Mouse (Mus musculus): ENCODE results near the gene Gm21985.

Gene Gm21985

GRCm38 (mm10) chr2:112332051-112332898 lies 66.2 kb downstream of the Gm21985 start:
- no peak for DNase-seq (ENCODE audit: low spot score)

- no peak for DNase-seq (ENCODE audit: low spot score)
Measured at GRCm38 (mm10) chr2:112337211-112337610, 71.1 kb downstream of the Gm21985 start.

GRCm38 (mm10) chr2:112339736-112340135 lies 73.6 kb downstream of the Gm21985 start:
- no peak for DNase-seq (ENCODE audit: low spot score)

GRCm38 (mm10) chr2:112341117-112341516 lies 75.0 kb downstream of the Gm21985 start:
- DNase-seq (ENCODE audit: low spot score): no peak

- DNase-seq (ENCODE audit: low spot score): no peak
Measured at GRCm38 (mm10) chr2:112348246-112348645, 82.1 kb downstream of the Gm21985 start.

- DNase-seq (ENCODE audit: low spot score): no peak
Measured at GRCm38 (mm10) chr2:112353685-112354455, 87.8 kb downstream of the Gm21985 start.

GRCm38 (mm10) chr2:112359611-112360010 lies 93.5 kb downstream of the Gm21985 start:
- DNase-seq (ENCODE audit: low spot score): no peak

- no peak for DNase-seq (ENCODE audit: low spot score)
Measured at GRCm38 (mm10) chr2:112360012-112360780, 94.1 kb downstream of the Gm21985 start.

- no peak for DNase-seq (ENCODE audit: low spot score)
Measured at GRCm38 (mm10) chr2:112360781-112361169, 94.7 kb downstream of the Gm21985 start.

- no peak for DNase-seq (ENCODE audit: low spot score)
Measured at GRCm38 (mm10) chr2:112367222-112367621, 101.1 kb downstream of the Gm21985 start.

GRCm38 (mm10) chr2:112367726-112368673 lies 101.9 kb downstream of the Gm21985 start, which contains the start of gene Emc4:
Gene Emc4 (minus strand): TSS chr2:112368027.
- DNase-seq (ENCODE audit: low spot score): peak; percentile 91

- no peak for DNase-seq (ENCODE audit: low spot score)
Measured at GRCm38 (mm10) chr2:112369941-112370340, 103.8 kb downstream of the Gm21985 start.

GRCm38 (mm10) chr2:112373141-112373540 lies 107.0 kb downstream of the Gm21985 start:
- no peak for DNase-seq (ENCODE audit: low spot score)

- no peak for DNase-seq (ENCODE audit: low spot score)
Measured at GRCm38 (mm10) chr2:112374610-112375009, 108.5 kb downstream of the Gm21985 start.

GRCm38 (mm10) chr2:112378973-112379898 lies 113.1 kb downstream of the Gm21985 start, which contains the start of gene Katnbl1:
Gene Katnbl1 (plus strand): TSS chr2:112379211.
- DNase-seq (ENCODE audit: low spot score): peak; percentile 98

- DNase-seq (ENCODE audit: low spot score): no peak
Measured at GRCm38 (mm10) chr2:112380131-112380530, 114.0 kb downstream of the Gm21985 start.

- DNase-seq (ENCODE audit: low spot score): no peak
Measured at GRCm38 (mm10) chr2:112381219-112381618, 115.1 kb downstream of the Gm21985 start.

- DNase-seq (ENCODE audit: low spot score): no peak
Measured at GRCm38 (mm10) chr2:112390843-112391242, 124.7 kb downstream of the Gm21985 start.

GRCm38 (mm10) chr2:112391346-112392000 lies 125.4 kb downstream of the Gm21985 start:
- no peak for DNase-seq (ENCODE audit: low spot score)
